Mouse (Mus musculus) ES-CJ7 (cell line): Measurements from ENCODE around the gene Pmm1.

ENCODE experiments used
- DNase-seq: peaks from one replicate; pipeline ENCODE4 v3.0.0; 2011; ENCODE audit warnings: low read depth, low spot score

The Pmm1 gene

DNA sequence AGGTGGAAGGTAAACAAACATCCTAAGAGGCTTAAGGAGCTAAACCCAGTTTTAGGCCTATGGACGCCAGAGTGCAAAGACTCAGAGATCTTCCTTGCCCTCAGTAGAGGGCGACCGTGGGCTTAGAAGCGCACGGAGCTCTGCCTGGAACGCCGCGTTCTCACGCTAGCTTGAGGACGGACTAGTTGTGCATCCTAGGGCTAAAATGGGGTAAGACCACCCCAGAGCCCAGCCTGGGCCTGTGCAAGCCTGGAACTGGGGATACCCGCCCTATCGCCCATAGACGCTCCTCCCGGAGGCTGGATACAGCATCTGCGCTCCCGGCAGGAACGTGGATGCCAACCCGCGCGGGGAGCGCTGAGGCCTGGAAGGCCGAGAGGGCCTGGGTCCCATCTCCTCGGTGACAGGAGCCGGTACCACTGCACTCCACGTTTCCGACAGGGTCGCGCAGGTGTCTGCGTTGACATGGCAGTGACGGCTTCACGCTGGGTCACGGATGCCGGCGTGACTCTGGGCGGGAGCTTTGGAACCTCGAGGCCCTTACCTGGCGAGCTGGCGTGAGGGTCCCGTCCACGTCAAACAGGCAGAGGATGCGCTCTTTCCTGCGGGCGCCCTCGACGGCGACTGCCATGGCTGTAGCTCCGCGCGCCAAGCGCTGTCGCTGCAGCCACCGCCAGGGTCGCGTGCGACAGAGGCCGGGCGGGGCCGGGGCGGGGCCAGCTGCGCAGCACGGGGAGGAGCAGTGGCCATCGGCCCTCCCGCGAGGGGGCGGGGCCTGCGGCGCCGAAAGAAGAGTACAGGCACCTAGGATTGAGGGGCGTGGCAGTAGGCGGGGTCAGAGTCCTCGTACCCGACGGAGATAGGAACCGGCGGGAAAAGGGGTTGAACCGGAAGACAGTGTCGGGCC is at the start of gene Pmm1:
Gene Pmm1 (minus strand): TSS at position 760 of the 907 bp plus-strand sequence.
- DNase-seq = peak; percentile 97

DNA sequence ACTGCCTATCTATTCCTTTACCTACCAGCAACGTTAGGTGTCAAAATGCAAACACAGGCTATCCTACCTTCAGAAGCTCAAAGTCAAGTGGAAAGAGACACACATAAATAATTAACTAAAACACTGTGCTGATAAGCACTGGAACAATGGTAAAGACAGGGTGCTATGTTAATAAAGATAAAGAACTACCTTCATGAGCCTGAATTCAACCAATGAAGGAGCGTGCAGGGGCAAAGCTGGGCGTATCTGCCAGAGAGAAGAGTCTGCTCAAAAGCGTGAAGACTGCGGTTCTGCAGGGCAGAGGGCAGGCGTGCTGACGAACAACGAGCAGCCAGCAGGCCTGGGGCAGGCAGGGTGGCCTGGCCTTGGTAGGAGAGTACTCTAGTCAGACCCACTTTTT is 43.5 kb upstream of the Pmm1 start:
- no peak for DNase-seq

DNA sequence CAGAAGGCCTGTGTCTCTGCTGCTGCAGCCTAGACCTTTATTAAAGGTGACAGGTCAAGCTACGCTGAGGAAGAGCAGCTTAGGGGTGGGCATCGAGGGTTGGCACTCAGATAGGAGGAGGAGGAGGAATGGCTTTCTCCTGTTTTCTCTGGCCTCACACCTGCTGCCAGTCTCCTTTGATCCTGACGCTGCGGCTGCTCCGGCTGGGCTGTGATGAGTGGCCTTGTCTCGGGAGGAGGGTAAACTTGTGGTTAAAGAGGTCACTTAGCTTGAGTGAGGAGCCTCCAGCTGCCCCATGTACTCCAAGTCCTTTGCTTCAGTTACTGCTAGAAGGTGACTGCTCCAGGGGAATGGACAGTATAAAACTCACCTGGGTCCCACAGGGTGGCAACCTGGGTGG is 33.3 kb upstream of the Pmm1 start:
- no peak for DNase-seq

DNA sequence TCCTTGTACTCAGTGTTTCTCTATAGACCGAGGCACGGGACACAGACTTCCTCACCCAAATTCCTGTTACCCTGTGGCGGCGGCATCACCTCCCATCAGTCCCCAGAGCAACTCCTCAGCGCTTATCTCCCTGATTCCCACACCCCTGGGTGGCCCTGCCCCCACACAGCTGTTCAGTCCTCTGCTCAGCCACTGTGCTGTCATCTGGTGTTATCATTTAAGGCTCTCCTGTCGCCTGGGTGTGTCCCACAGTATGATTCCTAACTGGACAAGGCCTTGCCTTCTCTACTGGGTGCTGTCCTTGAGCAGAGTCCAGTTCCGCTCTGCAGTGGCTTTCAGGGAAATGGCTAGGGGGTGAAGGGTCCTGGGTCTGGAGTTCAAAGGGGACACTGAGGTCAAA is 29.8 kb upstream of the Pmm1 start:
- no peak for DNase-seq

DNA sequence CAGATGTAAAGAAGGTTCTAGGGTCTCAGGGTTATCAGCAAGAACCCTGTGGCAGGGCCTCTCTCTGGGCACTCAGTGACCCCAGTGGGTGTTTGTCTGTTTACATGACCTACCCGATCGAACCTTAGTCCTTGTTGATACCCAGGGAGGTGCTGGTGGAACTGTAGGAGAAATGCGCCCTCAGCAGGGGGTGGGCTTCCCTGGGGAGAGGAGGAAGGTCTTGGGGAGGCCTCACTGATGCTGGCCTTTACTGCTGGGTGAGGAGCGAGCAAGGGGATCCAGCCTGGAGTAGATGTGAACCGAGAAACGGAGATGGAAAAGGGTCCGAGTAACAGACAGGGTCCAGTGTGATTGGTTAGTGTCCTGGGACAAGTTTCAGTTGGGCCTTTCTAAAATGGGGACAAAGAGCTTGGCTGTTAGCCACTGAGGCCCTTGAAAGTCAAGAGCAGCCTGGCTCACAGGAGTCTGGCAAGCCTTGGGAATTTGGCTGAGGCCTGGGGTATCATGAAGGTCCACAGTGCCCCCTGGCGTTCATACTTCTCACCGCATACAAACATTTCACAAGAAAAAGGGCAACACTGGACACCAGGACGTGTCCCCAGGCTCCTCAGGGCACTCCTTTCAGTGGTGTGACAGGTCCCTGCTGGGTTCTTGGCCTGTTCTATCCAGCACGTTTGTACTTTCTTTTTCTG is 28.8 kb upstream of the Pmm1 start:
- peak; percentile 86 for DNase-seq

DNA sequence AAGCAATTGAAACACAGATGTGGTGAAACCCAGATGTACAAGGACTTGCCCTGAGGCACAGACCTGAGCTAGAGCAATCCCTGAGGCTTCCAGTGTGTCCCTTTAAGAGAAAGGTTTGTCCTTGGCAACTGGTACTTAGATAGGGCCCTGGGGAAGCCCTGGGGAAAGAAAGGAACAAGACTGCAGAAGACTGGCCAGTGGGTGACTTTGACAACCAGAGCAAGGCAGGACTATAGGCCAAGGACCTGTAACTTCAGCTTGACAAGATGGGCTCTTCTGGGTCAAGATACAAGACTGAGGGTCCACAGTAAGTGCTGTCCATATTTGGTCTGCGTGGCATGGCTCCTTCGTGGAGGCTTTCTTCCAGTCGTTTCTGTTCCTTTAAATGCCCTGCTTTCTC is 26.9 kb upstream of the Pmm1 start, which contains the start of gene Xrcc6:
Gene Xrcc6 (plus strand): TSS at position 190 of the 400 bp plus-strand sequence.
- no peak for DNase-seq

DNA sequence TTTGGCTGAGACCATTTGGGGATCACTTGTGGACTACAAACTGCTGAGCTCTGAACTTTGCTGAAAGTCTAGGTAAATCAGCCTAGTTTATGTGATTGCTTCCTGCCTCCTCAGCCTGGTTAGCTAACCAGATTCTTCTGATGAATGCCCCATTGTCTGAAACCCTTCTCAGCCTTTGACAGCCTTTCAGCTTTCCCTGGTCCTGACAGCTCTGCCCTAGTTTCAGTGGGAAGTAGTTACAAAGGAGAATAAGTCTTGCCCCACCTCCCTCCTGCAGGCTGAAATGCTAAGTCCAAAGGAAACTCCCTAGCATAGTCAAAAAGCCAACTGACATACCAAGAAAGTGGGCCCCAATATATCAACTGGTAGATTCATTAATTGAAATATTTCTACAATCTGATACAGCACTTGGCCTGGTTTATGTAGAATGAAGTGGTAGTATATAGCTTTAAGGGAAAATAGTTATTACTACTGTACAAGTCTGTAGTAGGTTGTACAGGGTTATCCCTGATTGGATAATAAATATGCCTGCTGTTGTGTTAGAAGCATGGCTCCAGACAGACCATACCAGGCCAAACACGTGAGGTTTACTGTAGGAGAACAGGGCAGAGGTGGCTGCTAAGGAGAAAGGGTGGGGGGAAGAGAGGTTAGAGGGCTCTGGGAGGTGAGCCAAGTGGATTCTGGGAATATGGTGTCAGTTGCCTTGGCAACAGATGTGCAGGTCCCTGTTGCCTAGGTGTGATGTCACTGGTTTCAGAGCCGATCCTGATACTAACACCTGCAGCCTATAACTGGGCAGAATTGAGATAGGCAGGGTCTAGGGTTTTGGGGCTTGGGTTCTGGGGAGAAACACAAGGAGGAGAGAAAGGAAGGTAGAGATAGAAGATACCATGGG is 24.8 kb upstream of the Pmm1 start:
- peak; percentile 38 for DNase-seq

DNA sequence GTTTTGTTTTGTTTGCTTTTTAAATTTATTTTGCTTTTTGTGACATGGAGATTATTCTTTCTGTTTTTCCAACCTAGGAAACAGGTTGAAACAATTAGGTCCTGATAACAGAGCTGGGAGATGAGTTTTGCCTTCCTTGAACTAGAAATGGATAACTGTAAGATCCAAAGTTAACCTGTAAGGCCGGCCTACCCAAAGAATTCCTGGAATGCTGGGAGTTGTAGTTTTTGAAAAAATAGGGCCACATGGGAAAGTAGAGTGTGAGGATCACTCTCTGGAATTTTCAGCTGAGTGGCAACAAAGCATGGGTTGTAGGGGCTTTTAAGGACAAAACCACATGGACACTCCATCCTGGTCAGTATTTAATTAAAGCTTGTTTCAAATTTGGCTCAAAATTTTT is 21.4 kb upstream of the Pmm1 start:
- no peak for DNase-seq

DNA sequence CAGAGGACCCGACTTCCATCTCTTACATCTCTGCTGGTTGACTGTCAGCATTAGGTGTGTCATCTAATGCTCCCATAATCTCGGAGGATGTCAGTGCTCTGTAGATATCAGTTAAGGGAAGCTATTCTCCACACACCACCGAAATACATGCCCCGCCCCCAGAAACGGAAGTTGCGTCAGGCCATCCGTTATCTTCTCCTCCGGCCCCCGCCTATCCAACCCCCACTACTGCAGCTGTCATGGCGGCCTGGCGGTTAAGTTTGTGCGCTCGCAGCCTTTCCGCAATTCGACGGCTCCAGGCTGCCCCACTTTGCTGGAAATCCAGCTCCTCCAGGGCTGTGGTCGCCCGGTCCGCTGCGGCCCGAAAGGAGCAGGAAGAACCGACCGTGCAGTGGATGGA is 19.6 kb upstream of the Pmm1 start, which contains the start of gene 1700029P11Rik:
Gene 1700029P11Rik (plus strand): TSS at position 220 of the 400 bp plus-strand sequence.
- DNase-seq = peak; percentile 47

DNA sequence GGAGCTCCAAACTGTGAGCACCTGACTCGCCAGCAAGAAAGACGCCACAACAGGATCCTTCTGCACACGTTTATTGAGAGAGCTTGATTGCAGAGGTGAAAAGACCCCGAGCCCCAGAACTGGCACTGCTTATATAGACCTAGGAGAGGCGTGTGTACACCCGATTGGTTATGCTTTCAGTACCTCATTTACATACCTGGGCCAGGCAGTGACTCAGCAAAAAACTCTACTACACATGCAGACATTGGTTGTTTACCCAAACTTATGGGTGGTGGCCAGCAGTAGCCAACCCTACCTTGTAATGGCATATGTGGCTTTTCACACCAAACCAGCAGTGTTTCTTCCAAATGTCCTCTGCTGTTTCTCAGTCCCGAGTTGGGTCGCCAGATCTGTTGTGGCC is 14.4 kb upstream of the Pmm1 start:
- peak; percentile 49 for DNase-seq

DNA sequence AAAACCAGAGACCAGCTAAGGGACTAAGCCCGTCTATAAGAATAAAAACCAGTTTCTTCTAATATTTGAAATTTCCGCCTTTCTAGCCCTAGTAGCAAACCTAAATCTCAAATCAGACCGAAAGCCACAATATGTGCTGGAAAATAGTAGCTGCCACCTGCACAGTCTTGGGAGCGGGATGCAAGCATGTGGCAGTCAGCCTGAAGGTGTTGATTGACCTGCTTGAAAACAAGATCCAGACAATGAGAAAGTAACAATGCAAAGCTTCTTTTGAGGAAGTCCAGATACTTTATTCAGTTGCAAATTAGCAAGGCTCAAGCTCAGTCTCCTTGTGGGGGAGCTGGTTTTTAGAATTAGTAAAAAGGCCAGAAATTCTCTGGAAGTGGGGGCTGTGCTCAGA is 9.8 kb upstream of the Pmm1 start:
- DNase-seq = peak; percentile 72

DNA sequence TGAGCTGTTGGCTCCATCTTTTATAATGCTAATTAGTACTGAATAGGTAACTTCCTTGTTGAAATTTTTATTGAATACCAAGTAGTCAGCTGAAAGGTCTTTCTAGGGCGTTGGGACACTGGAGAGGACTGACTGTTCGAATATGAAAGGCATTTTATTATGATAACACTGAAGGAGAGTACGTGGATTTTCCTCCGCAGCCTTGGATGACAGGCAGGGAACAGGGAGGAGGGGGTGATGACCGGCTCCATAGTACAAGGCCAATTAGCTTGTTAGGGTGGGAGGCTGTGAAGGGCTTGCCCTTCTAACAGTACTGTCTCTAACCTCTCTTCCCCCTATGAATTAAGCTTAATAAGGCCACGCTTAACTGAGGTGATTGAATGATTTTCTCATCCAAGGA is 8.9 kb upstream of the Pmm1 start:
- DNase-seq = peak; percentile 76

DNA sequence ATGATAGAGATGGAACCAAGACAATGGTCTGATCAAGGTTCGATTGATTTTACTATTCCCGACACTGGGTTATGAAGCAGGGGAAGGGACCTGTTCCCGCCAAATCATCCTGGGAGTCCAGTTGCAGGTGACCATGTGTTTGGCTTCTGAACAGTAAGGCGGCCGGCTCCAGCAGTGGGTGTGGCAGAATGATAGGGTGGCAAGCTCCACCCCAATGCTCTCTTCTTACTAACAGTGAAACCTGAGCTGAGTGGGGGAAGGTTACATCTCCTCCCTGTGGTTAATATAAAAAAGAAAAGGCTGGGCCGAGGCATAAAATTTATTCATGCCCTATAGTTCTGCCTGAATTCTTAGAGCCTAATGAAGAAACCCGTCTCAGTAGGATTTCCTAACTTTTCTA is 8.4 kb upstream of the Pmm1 start:
- peak; percentile 90 for DNase-seq

DNA sequence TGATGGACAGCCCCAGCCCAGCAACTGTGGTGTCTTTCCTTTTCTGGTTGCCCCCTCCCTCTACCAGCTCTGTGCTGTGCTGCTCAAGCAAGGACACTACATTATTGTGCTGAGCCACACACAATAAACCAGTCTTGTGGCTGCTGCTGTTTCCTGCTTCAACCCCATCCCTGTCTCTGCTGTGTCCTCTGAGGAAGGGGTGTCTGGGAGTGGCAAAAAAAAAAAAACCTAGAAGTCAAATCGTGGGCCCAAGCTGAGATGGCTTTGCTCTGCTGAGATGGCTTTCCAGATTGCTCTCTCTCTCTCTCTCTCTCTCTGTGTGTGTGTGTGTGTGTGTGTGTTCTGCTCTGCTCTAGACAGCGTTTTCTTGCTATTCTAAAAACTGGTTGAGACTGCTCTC is 7.7 kb upstream of the Pmm1 start:
- peak; percentile 34 for DNase-seq

DNA sequence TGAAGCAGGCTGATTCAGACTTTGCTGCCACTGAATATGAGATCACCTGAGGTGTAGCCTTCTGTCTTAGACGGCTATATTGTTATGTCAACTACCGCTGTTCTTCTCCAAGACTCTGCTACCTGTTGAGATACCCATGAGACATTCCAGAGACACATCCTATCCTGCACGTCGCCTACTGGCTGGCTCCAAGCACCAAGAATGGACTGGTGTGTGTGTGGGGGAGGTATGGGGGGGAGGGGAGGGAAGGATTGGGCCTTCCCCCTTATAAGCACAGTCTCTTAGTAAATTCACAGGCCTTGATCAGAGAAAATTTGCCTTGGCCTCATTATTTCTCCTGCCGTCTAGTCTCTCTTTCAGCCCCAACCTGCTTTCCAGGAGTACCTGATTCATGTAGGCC is 7.1 kb upstream of the Pmm1 start:
- peak; percentile 76 for DNase-seq

DNA sequence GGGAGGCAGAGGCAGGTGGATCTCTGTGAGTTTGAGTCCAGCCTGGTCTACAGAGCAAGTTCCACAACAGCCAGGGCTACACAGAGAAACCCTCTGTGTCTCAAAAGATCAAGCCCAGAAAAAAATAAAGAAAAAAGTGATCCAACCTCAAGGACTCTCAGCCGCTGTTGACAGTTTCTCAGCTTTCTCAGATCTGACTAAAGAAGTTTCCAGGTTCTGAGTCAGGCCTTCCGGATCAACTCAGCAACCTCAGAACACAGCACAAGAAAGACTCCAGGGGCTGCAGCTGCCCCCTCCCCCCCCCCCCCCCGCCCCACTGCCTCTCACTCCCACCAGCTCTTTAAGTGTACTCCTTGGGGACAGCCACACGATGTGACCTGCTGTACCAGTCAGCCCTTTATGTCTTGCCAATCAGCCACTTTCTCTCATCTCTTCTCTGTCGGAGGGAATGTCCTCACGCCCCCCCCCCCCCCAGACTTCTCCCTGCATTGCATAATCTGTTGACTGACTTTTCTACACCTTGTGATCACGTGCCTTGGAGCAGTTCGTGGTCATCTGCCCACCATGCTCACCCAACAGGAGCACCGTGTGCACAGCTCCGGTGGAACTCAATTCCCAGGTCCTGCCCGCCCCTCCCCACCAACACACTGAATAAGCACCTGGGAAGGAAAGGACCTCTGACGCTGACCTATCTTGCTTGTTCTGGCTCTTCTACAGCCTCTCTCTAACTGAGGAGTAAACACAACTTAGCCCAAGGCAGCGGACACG is 5.5 kb upstream of the Pmm1 start:
- no peak for DNase-seq

DNA sequence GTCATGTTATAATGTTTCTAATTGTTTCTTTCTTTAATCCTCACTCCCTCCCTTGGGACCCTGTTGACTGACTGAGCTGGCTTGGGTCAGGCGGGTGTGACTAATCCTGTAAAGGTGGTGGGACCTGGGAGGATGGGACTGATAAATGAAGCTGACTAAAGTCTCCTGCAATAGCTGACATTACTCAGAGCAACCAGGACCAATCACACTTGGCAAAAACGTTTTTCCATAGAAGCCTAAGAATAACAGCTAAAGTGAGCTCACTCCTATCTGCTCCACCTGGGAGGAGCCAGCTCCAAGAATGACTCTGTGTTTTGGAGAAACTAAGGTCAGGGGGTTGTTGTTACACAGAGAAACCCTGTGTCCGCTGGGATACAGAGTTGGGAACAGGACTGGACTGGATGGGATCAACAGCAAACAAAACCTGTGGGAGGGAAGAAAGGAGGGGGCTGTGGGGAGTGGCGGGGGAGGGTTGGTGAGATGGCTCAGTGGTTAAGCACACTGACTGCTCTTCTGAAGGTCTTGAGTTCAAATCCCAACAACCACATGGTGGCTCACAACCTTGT is 4.3 kb upstream of the Pmm1 start:
- DNase-seq = peak; percentile 75

DNA sequence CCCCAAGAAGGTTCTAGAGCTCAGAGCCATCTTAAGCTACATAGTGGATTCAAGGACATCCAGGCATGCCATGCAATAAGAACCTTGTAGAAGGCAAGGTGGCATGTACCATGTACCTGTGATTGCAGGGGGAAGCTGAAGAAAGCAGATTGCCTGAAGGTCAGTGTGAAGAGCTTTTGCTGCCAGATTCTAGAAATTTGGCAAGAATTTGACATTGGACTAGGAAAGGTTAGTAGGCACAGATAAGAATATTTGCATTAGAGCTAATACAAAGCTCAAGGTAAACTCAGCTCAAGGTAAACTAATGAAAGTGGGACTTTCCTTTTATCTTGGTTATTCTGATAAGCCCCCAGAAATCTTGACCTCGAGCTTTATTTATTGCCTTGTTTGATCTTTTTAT is 3.5 kb upstream of the Pmm1 start:
- no peak for DNase-seq

DNA sequence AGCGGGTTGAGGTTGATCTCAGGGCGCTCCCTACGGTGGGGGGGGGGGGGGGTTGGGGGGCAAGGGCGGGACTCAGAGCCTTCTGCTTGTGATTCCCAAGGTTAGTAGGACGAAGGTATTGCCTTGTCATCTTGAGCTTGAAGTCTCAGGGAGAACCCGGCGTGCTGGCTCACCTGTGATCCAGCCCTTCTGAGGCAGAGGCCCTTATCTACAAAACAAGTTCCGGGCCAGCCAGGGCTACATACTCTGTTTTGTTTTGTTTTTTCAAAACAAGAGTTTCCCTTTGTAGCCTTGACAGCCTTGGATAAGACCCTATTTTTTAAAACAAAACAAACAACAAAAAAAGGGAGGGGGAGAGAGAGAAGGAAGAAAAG is 335 bp upstream of the Pmm1 start:
- DNase-seq = no peak

DNA sequence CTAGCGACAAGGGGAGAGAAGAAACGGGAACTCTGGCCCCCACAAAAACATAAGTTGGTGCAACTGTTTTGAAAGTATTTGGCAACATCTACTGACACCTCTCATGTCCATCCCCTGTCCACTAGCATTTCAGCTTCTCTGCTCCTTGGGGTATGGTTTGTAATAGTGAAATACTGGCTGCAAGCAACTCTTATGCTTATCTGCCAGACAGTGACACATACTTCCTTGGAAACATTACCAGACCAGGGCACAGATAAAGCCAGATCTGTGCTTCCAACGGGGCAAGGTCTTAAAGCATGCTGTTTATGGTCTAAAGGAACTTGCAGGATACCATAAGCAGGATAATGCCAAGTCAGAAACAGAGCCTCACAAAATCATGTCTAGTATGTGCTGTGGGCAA is 1.8 kb downstream of the Pmm1 start:
- DNase-seq = no peak

DNA sequence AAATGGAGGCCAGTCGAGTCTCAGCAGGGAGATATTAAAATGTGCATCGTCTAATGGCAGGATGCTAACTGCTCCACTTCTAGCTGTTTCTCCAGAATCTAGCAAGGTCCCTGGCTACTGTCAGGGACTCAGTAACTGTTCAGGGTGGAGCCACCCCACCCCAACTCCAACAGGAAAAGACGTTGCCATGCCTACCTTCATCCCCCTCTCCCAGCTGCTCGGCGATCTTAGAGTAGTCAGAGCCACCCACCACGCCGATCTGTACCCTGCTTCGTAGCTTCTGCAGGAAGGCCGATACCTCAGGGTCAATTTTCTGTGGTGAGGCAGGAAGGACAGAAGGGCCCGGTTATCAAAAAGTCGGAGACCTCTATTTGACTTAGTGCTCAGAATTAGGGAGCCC is 3.1 kb downstream of the Pmm1 start:
- no peak for DNase-seq
